Mouse (Mus musculus): ENCODE measurements at regions not wholly inside any gene's neighbourhood (a gene's known extent, or its start where the extent isn't known, plus 50 kb on each side); places are given as distances from the start of the nearest gene placed in this dataset.

- no peaks in the 10 kb centered on the region for H3K79me2 ChIP-seq (ENCODE audit: control insufficient read depth, insufficient read depth, low read length)
- no peaks in the 10 kb centered on the region for H3K27me3 ChIP-seq (ENCODE audit: control insufficient read depth, insufficient read depth, low read length)
- no peaks in the 10 kb centered on the region for H3K36me3 ChIP-seq (ENCODE audit: control insufficient read depth, insufficient read depth, low read length)
- H3K4me3 ChIP-seq (ENCODE audit: insufficient read depth, low read depth, low read length), result no peak overlapping the region
- WGBS, result 87% methylated on average over 4 of the region's 4 CpGs
- TF ChIP-seq CTCF (IDR thresholded peaks at IDR 0.05; ENCODE audit: low read depth, low read length), result no peak
- peaks cover 13% of the 10 kb centered on the region for H3K4me1 ChIP-seq (ENCODE audit: control insufficient read depth, insufficient read depth, low read length)
- no peak for DNase-seq (ENCODE audit: extremely low read depth, low read depth, low spot score)
- H3K27ac ChIP-seq (replicated peaks; ENCODE audit: insufficient read depth, low read depth, low read length), result no peak overlapping the region
- H3K9ac ChIP-seq (ENCODE audit: low read depth, low read length), result no peak overlapping the region
These were observed 142.9 kb upstream of the Hs6st1 start for GRCm38 (mm10) chr1:35925301-35925700.

DNA sequence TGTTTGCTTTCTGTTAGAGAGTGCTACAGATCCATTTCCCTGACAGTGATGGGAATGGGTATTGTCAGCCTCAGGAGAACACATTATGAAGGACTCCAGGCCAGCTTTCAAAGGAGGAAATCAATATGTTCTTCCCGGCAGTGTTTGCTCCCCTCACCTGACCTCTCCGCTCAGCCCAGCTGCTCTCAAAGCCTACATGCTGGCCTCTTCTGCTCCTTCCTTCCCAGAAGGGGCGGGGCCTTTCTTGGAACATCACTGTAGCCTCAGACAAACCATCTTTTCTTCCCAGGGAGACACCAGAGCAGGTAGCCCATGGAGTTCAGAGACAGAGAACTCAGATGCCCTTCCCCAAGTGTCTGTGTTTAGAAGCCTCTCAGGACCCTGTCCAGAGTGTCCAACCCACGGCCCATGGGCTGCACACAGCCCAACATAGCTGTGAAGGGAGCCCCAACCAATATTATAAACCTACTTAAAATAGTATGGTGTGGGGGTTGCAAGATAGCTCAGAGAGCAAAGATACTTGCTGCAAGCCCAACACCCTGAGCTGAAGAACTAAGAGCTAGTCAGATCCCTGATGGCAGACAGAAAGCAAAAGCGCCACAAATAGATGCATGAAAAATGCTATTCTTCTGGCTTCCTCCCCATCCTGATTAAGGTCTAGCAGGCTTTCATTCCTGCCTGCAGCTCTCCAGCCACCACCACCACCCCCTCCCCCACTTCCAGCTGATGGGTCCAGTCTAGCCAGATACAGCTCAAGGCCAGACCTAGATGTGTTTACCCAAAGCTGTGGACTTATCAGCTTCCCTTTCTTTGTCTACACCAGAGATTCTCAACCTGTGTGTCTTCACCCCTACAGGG, 141.8 kb upstream of the Hs6st1 start:
- peak overlapping the region; percentile 57 for H3K27ac ChIP-seq (replicated peaks; ENCODE audit: insufficient read depth, low read depth, low read length)
- H3K27me3 ChIP-seq (ENCODE audit: control insufficient read depth, insufficient read depth, low read length), result no peaks in the 10 kb centered on the region
- H3K36me3 ChIP-seq (ENCODE audit: control insufficient read depth, insufficient read depth, low read length), result no peaks in the 10 kb centered on the region
- H3K79me2 ChIP-seq (ENCODE audit: control insufficient read depth, insufficient read depth, low read length), result no peaks in the 10 kb centered on the region
- TF ChIP-seq CTCF (IDR thresholded peaks at IDR 0.05; ENCODE audit: low read depth, low read length), result no peak
- TF ChIP-seq POLR2A (IDR thresholded peaks at IDR 0.05; ENCODE audit: extremely low read depth, insufficient read depth, low read length), result no peak
- no peak overlapping the region for H3K9ac ChIP-seq (ENCODE audit: low read depth, low read length)
- H3K4me1 ChIP-seq (ENCODE audit: control insufficient read depth, insufficient read depth, low read length), result peaks cover 13% of the 10 kb centered on the region
- WGBS, result 12% methylated on average over 5 of the region's 5 CpGs
- DNase-seq (ENCODE audit: extremely low read depth, low read depth, low spot score), result peak; percentile 58
- no peak overlapping the region for H3K4me3 ChIP-seq (ENCODE audit: insufficient read depth, low read depth, low read length)

GRCm38 (mm10) chr1:35927049-35927415, 141.2 kb upstream of the Hs6st1 start:
- no peak overlapping the region for H3K9ac ChIP-seq (ENCODE audit: low read depth, low read length)

GRCm38 (mm10) chr1:35930351-35930750, 137.8 kb upstream of the Hs6st1 start:
- WGBS, result 43% methylated on average over 3 of the region's 3 CpGs
- TF ChIP-seq CTCF (IDR thresholded peaks at IDR 0.05; ENCODE audit: low read depth, low read length) (no peak), POLR2A (IDR thresholded peaks at IDR 0.05; ENCODE audit: extremely low read depth, insufficient read depth, low read length) (no peak)
- no peaks in the 10 kb centered on the region for H3K36me3 ChIP-seq (ENCODE audit: control insufficient read depth, insufficient read depth, low read length)
- no peaks in the 10 kb centered on the region for H3K27me3 ChIP-seq (ENCODE audit: control insufficient read depth, insufficient read depth, low read length)
- H3K4me1 ChIP-seq (ENCODE audit: control insufficient read depth, insufficient read depth, low read length), result peaks cover 16% of the 10 kb centered on the region
- H3K27ac ChIP-seq (replicated peaks; ENCODE audit: insufficient read depth, low read depth, low read length), result no peak overlapping the region
- no peak for DNase-seq (ENCODE audit: extremely low read depth, low read depth, low spot score)
- no peak overlapping the region for H3K9ac ChIP-seq (ENCODE audit: low read depth, low read length)
- no peaks in the 10 kb centered on the region for H3K79me2 ChIP-seq (ENCODE audit: control insufficient read depth, insufficient read depth, low read length)
- no peak overlapping the region for H3K4me3 ChIP-seq (ENCODE audit: insufficient read depth, low read depth, low read length)

More at GRCm38 (mm10) chr1:35927049-35927415, 141.2 kb upstream of the Hs6st1 start:
- DNase-seq (ENCODE audit: extremely low read depth, low read depth, low spot score), result no peak
- TF ChIP-seq POLR2A (IDR thresholded peaks at IDR 0.05; ENCODE audit: extremely low read depth, insufficient read depth, low read length) (no peak), CTCF (IDR thresholded peaks at IDR 0.05; ENCODE audit: low read depth, low read length) (no peak)
- no peaks in the 10 kb centered on the region for H3K27me3 ChIP-seq (ENCODE audit: control insufficient read depth, insufficient read depth, low read length)
- 11% methylated on average over 3 of the region's 3 CpGs for WGBS
- H3K27ac ChIP-seq (replicated peaks; ENCODE audit: insufficient read depth, low read depth, low read length), result no peak overlapping the region
- H3K4me1 ChIP-seq (ENCODE audit: control insufficient read depth, insufficient read depth, low read length), result peaks cover 13% of the 10 kb centered on the region
- no peaks in the 10 kb centered on the region for H3K79me2 ChIP-seq (ENCODE audit: control insufficient read depth, insufficient read depth, low read length)
- H3K36me3 ChIP-seq (ENCODE audit: control insufficient read depth, insufficient read depth, low read length), result no peaks in the 10 kb centered on the region
- no peak overlapping the region for H3K4me3 ChIP-seq (ENCODE audit: insufficient read depth, low read depth, low read length)

- Histone ChIP-seq H3K9ac (ENCODE audit: low read depth, low read length) (no peak overlapping the region), H3K79me2 (ENCODE audit: control insufficient read depth, insufficient read depth, low read length) (no peaks in the 10 kb centered on the region), H3K4me1 (ENCODE audit: control insufficient read depth, insufficient read depth, low read length) (peaks cover 9% of the 10 kb centered on the region), H3K27ac (replicated peaks; ENCODE audit: insufficient read depth, low read depth, low read length) (no peak overlapping the region), H3K36me3 (ENCODE audit: control insufficient read depth, insufficient read depth, low read length) (no peaks in the 10 kb centered on the region), H3K4me3 (ENCODE audit: insufficient read depth, low read depth, low read length) (no peak overlapping the region), H3K27me3 (ENCODE audit: control insufficient read depth, insufficient read depth, low read length) (no peaks in the 10 kb centered on the region)
- WGBS, result 43% methylated on average over 7 of the region's 7 CpGs
- peak; percentile 10 for DNase-seq (ENCODE audit: extremely low read depth, low read depth, low spot score)
- no peak for TF ChIP-seq CTCF (IDR thresholded peaks at IDR 0.05; ENCODE audit: low read depth, low read length)
- no peak for TF ChIP-seq POLR2A (IDR thresholded peaks at IDR 0.05; ENCODE audit: extremely low read depth, insufficient read depth, low read length)
These were observed 137.1 kb upstream of the Hs6st1 start for GRCm38 (mm10) chr1:35931056-35931455.

DNA sequence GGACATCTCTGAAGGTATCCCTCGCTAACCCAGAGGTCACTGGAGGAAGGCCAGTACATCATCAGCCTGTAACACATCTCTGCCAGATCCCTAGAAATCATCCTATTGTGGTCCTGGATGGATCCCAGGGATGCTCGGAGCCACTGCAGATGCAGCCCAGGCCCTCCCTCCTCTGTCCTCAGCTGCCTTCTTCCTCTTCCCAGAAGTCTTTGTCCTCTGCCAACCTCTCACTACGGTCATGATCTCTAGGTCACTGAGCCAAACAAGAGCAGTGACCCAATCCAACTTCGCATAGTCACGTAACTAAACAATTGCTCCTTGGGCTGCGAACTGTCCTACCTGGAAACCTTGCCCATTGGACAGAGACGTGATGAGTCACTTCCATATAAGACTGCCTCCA, 134.7 kb upstream of the Hs6st1 start:
- H3K9ac ChIP-seq (ENCODE audit: low read depth, low read length), result no peak overlapping the region
- peaks cover 4% of the 10 kb centered on the region; the same call in 1 of the 2 replicates for H3K4me1 ChIP-seq (ENCODE audit: control insufficient read depth, insufficient read depth, low read length)
- H3K27me3 ChIP-seq (ENCODE audit: control insufficient read depth, insufficient read depth, low read length), result no peaks in the 10 kb centered on the region
- H3K27ac ChIP-seq (replicated peaks; ENCODE audit: insufficient read depth, low read depth, low read length), result no peak overlapping the region
- no peaks in the 10 kb centered on the region for H3K79me2 ChIP-seq (ENCODE audit: control insufficient read depth, insufficient read depth, low read length)
- H3K4me3 ChIP-seq (ENCODE audit: insufficient read depth, low read depth, low read length), result no peak overlapping the region
- peak; percentile 30 for DNase-seq (ENCODE audit: extremely low read depth, low read depth, low spot score)
- no peaks in the 10 kb centered on the region for H3K36me3 ChIP-seq (ENCODE audit: control insufficient read depth, insufficient read depth, low read length)
- 23% methylated on average over 7 of the region's 7 CpGs for WGBS
- no peak for TF ChIP-seq CTCF (IDR thresholded peaks at IDR 0.05; ENCODE audit: low read depth, low read length)
- no peak for TF ChIP-seq POLR2A (IDR thresholded peaks at IDR 0.05; ENCODE audit: extremely low read depth, insufficient read depth, low read length)
